Mouse (Mus musculus): ENCODE results near the gene Pigr.

Gene Pigr

DNA sequence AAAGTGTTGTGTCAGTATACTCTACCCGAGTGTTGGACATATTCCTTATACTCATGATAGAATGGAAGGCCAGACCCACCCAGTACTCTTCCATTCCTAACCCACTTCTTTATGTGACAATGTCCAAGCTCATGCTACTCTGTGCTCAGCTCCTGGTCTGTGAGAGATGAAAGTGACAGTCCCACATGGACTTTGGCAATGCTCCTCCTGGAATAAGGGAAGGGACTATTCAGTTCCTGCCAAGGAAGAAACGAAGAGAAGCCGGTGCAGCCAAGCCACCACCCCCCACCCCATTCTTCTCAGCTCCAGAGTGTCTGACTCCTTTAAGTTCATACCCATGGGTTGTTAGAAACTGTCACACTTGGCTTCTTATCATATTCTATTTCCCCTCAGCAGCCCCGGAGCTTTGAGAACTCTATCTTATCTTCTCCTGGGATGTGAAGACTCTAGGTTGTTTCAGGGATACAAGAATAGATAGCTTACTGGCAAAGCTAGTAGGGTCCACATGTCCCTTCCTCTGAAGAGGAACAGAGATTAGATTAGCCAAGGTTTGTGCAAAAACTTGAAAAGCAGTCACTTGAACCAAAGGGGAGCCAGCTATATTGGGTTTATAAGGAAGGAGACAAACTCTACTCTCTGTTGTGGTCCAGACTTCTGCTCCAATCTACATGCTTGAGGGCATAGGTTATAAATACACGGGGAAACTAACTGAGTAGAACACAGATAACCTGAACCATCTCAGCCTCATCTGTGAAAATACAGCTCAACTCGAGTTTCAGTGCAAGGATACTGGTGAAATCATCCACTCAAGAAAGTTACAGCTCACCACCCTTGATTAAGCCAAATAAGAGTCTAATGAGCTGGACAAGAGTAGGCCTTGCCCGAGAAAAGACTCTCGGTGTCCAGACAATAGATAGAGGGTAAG, 3.7 kb downstream of the Pigr start:
- DNase-seq = no peak

DNA sequence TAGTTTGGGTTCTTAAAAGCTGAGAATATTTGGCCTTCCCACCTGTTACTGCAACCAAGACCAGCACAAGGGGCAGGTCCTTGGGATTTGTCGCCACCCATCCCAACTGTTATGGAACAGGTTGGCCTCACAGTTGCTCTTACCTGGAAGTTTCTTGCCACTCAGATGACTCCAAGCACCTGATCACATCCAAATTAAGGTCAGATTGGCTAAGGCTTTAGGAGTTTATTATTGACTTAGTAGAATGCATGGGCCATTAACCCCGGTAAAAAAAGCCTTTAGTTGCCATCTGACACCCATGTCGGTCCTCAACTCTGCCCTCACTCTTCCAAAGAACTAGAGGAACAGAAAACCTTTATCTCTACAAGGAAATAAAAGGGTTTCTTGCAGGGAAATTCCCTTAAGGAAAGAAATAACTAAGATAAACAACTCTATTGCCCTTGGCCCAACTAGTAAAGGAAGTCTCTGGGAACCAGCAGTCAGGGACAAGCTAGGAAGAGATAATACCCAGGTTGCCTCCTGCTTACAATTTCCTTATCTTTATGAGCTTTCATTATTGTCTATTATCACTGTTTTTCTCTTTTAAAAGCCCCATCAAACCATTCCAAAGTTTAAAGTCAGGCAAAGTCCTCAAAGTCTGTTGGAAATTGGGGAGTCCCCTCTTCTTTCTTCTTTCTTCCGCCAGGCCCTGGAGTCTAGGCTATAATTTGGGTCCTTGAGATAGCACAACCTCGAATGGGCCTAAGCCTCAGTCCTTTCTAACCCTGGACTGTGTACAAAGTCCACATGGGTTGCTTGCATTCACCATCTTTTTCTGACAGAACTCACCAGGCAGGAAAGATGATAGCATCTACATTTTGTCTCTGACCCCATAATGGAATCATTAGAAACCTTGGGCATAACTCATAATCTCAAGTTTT, 6.0 kb downstream of the Pigr start:
- peak; percentile 68 to 88 for DNase-seq

DNA sequence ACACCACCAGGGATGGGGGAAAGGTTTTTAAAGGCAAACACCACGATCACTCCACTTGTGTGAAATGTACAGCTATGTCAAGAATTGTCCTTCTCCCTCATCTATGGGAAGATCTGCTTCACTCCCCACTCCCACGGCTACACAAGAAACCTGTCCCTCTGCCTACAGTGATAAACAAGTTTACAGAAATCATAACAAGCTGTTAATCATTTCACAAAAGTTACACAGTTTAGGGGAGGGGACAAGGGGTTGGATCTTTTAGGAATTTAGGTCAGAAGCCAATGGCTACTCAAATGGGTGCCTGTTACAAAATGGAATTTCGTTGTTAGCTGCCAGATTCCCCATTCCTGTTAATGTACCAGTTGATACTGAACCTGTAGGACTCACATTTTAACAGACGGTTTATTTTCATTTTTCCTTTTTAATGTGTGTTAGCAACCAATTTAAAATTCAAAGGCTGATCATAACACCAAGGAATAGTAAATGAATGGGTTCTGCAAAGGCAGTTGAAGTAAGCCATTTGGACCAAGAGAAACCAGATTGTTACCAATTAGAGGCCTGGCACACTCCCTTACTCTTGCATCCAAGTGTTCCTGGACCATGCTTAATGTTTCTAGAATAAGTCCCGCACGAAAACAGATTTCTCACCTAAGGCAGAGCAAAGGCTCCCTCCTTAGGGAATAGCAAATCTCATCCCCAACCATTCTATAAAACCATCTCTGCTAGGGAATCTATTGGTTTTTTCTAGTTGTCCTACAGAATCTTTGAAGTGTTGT, 8.9 kb downstream of the Pigr start:
- DNase-seq = peak; percentile 52 to 75

DNA sequence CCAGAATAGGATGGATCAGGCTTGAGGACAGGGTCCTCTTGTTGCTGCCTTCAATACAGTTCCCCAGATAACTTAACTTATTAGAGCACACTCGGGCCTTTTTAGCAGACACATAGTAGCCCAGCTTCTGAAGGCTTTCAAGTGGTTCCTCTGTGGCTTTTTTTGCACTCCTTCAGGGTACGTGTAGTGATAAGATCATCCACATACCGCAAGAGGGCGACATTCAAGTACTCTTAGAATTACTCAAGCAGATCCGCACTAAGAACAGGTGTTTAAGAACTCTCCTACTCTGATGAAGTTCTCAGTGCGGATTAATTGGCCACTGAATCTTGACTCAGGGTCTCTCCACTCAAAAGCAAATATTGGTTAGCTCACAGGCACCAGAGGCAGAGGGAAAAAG, 11.8 kb downstream of the Pigr start:
- peak; percentile 67 to 75 for DNase-seq

DNA sequence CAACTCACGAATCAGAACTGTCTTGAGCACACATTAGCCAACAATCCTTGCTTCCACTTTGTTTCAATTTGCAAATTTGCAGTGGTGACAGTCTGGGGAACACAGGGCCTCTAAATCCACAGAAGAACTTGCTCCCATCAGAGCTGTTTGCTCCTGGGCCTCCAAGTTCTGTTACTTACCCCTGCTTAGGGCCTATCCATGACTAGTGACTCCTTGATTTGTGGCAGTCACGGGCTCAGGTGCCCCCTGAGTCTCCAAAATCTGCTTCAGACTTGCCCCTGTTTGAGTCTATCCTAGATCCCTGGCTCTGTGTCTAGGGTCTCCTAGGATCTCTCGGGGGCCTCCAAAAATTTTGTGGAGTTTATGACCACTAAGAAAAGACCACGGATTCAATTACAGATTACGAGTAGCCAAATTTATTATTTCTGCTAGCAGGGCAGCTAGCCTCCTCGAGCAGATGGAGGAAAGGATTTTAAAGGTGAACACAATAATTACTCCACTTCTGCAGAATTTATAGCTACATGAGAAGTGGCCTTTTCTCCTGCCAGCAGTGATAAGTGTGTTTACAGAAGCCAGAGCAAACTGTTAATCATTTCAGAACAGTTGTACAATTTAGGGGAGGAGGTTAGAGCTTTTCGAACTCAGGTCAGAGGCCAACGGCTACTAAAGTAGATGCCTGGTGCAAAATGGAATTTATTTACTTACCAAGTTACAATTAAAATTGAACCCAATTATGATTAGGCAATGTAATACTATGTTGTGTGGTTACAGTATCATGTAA, 14.3 kb downstream of the Pigr start:
- DNase-seq = peak; percentile 43 to 75

DNA sequence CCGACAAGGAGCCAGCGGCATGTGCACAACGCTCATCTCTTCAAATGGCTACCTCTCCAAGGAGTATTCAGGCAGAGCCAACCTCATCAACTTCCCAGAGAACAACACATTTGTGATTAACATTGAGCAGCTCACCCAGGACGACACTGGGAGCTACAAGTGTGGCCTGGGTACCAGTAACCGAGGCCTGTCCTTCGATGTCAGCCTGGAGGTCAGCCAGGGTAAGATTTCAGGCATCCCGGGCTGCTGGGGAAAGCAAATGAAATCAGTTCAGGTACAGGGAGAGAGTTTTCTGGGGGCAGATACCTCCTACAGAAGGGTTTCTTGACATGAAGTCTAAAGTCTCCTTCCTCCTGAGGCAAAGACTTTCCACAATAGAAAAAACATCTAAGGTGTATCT, 15.1 kb downstream of the Pigr start:
- no peak for DNase-seq

GRCm38 (mm10) chr1:130844516-130844915, 18.0 kb downstream of the Pigr start:
- no peak for DNase-seq

GRCm38 (mm10) chr1:130849530-130850214, 23.2 kb downstream of the Pigr start:
- no peak for DNase-seq

DNA sequence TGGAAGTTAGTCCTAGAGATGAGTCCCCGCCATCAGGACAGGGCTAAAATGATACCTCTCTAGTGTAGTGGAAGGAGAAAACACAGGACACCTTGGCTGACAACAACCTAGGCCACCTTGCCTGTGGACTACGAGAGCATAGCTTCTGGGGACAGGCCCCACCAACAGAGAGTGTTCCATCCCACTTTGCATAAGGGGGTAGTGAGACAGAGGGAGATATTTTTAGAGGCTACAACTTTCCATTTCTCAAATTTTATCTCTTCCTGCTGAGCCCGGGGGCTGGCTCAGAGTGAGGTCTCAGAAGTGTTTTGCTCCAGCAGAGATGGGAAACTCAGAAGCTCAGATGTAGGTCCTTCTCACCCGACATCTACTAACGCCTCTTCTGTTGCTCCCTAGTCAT, 23.9 kb downstream of the Pigr start:
- DNase-seq = no peak

DNA sequence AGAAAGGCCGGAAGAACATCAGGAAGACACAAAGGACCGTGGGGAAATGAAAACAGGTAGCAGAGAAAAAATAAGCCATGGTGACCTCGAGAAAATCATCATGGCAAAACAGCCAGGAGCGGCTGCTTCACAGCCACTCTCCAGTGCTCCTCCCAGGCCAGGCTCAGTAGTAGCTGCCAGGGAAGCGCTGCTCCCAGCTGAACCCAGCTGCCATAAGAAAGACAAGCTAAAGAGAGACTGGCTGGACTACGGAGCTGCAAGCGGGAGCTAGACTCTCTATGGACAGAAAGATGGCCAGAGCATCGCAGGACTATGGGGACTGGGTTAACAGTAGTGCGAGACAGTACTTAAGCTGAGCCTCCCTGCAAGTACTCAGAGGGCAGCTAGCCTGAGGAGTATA, 28.3 kb downstream of the Pigr start:
- no peak for DNase-seq

GRCm38 (mm10) chr1:130855723-130856122, 29.2 kb downstream of the Pigr start:
- no peak for DNase-seq

DNA sequence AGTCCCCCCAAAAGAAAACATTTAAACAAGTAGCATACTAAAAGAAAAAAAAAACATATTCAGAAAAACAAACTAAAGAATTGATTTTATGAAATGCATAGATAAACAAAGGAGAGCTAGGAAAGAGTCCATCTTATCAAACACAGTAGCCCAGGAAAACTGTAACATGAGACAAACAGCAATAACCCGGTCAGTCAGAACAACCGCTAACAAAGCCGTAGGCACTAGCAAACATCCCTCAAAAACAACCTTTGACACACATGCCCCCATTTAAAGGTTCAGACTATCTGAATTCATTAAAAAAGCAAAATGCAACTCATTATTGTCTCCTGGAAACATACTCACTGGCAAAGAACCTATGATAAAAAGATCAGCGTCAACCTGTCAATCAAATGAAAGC, 31.0 kb downstream of the Pigr start:
- no peak for DNase-seq

- no peak for DNase-seq
These were observed 37.8 kb downstream of the Pigr start for GRCm38 (mm10) chr1:130864238-130864637.

GRCm38 (mm10) chr1:130864741-130865140, 38.3 kb downstream of the Pigr start:
- no peak for DNase-seq

DNA sequence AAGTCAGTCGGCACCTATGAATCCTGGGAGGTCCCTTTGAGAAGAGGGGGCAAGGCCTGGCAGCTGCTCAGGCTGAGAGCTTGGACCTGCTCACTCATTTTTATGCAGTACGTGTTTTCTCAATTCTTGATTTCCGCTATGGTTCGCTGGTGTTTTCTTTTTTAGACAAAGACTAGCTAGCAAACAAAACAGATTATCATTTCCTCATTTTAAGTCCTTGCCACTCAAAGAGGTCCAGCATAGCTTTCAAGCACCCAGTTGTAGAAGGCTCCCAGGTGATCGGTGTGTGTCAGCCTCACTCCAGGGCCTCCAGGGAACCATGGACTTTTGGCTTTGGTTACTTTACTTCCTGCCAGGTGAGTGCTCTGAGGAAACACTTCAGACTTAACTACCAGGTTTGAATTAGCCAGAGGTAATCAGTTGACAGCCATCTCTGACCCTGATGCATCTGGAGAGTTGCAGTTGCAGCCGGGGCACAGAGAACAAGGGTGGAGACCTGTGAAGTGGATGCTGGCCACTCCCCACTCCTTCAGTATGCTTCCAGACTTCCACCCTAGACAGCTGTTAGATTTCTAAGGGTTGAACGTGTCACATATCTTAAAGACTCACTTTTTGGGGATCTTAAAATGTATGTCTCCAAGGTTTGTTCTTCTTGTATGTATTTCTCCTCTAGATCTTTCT, 39.2 kb downstream of the Pigr start, which contains the start of gene Fcmr:
TSS of gene Fcmr (plus strand) at position 129 of the 681 bp plus-strand sequence.
- no peak for DNase-seq

DNA sequence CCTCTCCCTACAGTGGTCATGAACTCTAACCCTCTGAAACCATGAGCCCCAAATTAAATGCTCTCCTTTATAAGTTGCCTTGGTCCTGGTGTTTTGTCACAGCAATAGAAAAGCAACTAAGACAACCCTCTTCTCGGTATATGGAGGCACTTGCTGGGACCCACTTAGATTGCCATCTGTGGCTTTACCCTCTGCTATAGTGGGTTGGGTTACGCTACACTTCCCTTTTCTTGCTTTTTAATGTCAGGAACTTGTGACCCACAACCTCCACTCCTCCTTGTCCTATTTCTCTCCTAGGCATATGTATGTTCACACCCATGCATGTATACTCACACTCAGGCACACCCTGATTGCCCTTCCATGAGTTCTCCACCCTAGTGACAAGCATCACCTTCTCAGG, 46.4 kb downstream of the Pigr start:
- no peak for DNase-seq

DNA sequence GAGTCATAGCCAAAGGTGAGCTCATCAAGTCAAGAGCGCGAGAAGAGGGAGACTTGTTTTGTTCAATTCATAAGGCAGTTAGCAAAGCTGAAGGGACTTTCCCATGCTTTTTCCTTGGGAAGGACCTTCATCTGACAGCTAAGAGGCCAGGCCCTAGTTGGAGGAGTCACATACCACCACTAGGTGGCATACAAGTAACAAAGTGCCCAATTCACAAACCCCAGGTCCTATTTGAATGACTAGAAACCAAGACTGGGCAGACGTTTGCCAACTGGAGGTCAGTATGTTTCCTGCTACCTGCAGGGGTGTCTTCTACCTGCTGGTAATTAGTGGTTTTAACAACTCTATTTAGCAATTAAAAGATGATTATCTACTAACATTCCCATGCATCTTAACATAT, 48.7 kb downstream of the Pigr start:
- DNase-seq = peak; percentile 61 to 70

GRCm38 (mm10) chr1:130875910-130876309, 49.4 kb downstream of the Pigr start:
- no peak for DNase-seq

DNA sequence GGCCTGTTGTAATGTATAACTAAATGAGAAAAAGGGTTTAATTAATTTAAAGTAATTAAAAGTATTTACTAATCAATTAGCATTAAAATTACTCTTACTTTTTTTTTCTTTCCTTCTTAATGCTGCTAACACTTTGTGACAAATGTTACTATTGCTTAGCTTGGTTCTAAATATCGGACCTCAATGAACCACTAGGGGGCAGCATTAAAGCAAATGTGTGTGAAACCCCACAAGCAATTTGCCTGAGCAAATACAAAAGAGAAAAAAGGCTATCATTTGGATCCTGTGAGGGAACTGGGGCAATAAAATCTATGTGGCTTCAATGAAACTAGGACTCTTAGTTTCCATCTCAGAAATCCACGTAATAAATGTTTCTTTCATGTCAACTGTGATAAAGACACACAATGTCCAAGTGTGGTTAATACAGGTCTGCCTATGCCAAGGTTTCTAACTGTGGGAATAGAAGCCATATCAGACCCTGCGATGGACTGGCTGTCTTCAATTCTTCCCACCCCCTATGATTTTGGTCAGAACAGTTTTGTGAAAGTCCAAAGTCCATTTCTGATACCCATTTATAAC, 50.5 kb downstream of the Pigr start:
- DNase-seq = peak; percentile 62 to 74

DNA sequence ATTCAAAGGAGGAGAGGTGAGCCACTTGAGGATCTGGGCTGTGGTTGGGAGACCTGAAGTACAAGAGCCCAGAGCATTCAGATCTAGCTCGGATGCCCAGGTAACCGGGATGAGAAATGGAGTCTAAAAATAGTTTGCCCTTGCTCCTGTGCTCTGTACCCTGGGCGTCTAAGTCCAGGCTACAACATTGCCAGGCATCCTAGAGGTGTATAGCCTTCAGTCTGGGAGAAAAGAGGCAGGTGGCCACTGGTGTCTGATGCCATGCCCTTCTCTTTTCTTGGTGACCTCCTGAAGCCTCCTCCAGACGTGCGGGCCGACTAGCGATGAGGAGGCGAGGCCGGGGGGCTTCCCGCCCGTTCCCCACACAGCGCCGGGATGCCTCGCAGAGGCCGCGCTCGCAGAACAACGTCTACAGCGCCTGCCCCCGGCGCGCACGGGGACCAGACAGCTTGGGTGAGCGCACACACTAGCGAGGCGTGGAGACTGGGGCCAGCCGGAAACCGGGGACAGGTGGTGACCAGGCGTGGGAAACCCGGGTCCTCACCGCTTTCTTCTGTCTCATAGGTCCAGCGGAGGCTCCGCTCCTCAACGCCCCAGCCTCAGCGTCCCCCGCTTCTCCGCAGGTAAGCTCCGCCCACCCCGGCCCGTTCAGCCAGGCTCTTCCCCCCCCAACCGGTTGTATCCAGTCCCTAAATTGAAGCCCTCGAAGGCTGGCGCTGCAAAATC, 51.6 kb downstream of the Pigr start:
- peak; percentile 38 to 66 for DNase-seq
